Mouse (Mus musculus): ENCODE measurements around the gene Nol4l. TPM values are rescaled to one million over a fixed set of nuclear protein-coding genes. Genes with fewer than 3 reads are reported as not detected.

Nol4l gene
- total and polyA plus RNA-seq, 3 experiments = 3.5 to 4.4 (median 3.9) TPM

GRCm38 (mm10) chr2:153433859-153434258 lies 95.9 kb downstream of the Nol4l start:
- H3K36me3 ChIP-seq (ENCODE audit: control insufficient read depth, insufficient read depth, low read length) = no peaks in the 10 kb centered on the region
- no peak for TF ChIP-seq EP300 (IDR thresholded peaks at IDR 0.05; ENCODE audit: insufficient read depth, low read depth, low read length)
- TF ChIP-seq POLR2A (IDR thresholded peaks at IDR 0.05; ENCODE audit: insufficient read depth, low read depth, low read length) = no peak
- no peak for TF ChIP-seq CTCF (IDR thresholded peaks at IDR 0.05)
- no peak for DNase-seq
- no peak overlapping the region for H3K9ac ChIP-seq (ENCODE audit: low read depth, low read length)
- intact Hi-C loops (cut with DNase I) = no loop called here
- H3K27ac ChIP-seq = no peak overlapping the region
- no peaks in the 10 kb centered on the region for H3K79me2 ChIP-seq (replicated peaks; ENCODE audit: control insufficient read depth, insufficient read depth, low read length)
- no peak overlapping the region for H3K4me3 ChIP-seq
- H3K27me3 ChIP-seq (ENCODE audit: control insufficient read depth, insufficient read depth, low read length) = no peaks in the 10 kb centered on the region
- 62% methylated on average over 3 of the region's 3 CpGs for WGBS
- peaks cover 27% of the 10 kb centered on the region for H3K4me1 ChIP-seq (ENCODE audit: control insufficient read depth, insufficient read depth, low read length)

DNA sequence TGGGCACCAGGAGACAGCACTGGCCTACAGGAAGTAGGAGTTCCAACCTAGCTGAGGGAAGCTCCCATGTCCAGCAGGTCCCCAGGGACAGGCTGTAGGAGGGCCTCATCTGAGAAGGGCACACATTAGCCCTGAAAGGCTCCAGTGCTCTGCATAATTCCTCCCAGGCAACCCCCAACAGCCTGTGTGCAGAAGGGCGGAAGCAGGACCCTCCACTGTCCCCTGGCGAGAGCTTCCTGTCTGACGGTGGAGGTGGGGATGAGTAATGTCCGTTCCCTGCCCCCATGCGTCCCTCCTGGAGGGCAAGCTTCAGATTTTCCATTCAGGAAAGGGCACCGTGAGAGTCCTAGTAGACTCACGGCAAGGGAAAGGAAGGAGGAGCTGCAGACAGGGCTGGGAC lies 97.3 kb downstream of the Nol4l start:
- no peaks in the 10 kb centered on the region for H3K27me3 ChIP-seq (ENCODE audit: control insufficient read depth, insufficient read depth, low read length)
- DNase-seq = no peak

GRCm38 (mm10) chr2:153430571-153430970 lies 99.2 kb downstream of the Nol4l start:
- no peak overlapping the region for H3K27ac ChIP-seq
- no peaks in the 10 kb centered on the region for H3K79me2 ChIP-seq (replicated peaks; ENCODE audit: control insufficient read depth, insufficient read depth, low read length)
- H3K4me3 ChIP-seq = no peak overlapping the region
- H3K9ac ChIP-seq (ENCODE audit: low read depth, low read length) = no peak overlapping the region
- H3K36me3 ChIP-seq (ENCODE audit: control insufficient read depth, insufficient read depth, low read length) = no peaks in the 10 kb centered on the region
- TF ChIP-seq POLR2A (IDR thresholded peaks at IDR 0.05; ENCODE audit: insufficient read depth, low read depth, low read length) (no peak), EP300 (IDR thresholded peaks at IDR 0.05; ENCODE audit: insufficient read depth, low read depth, low read length) (no peak)
- WGBS = 87% methylated on average over 1 of the region's 1 CpGs
- DNase-seq = no peak
- no peaks in the 10 kb centered on the region for H3K27me3 ChIP-seq (ENCODE audit: control insufficient read depth, insufficient read depth, low read length)
- peaks cover 12% of the 10 kb centered on the region for H3K4me1 ChIP-seq (ENCODE audit: control insufficient read depth, insufficient read depth, low read length)
- intact Hi-C loops (cut with DNase I) = no loop called here

More for the DNA sequence above, 97.3 kb downstream of the Nol4l start:
- TF ChIP-seq EP300 (IDR thresholded peaks at IDR 0.05; ENCODE audit: insufficient read depth, low read depth, low read length) (no peak), POLR2A (IDR thresholded peaks at IDR 0.05; ENCODE audit: insufficient read depth, low read depth, low read length) (no peak), CTCF (IDR thresholded peaks at IDR 0.05) (no peak)
- peaks cover 27% of the 10 kb centered on the region for H3K4me1 ChIP-seq (ENCODE audit: control insufficient read depth, insufficient read depth, low read length)
- H3K36me3 ChIP-seq (ENCODE audit: control insufficient read depth, insufficient read depth, low read length) = no peaks in the 10 kb centered on the region
- no peak overlapping the region for H3K4me3 ChIP-seq
- intact Hi-C loops (cut with DNase I) = no loop called here
- 41% methylated on average over 7 of the region's 7 CpGs for WGBS
- no peaks in the 10 kb centered on the region for H3K79me2 ChIP-seq (replicated peaks; ENCODE audit: control insufficient read depth, insufficient read depth, low read length)
- no peak overlapping the region; the same call in 1 of the 2 replicates for H3K27ac ChIP-seq
- H3K9ac ChIP-seq (ENCODE audit: low read depth, low read length) = no peak overlapping the region

DNA sequence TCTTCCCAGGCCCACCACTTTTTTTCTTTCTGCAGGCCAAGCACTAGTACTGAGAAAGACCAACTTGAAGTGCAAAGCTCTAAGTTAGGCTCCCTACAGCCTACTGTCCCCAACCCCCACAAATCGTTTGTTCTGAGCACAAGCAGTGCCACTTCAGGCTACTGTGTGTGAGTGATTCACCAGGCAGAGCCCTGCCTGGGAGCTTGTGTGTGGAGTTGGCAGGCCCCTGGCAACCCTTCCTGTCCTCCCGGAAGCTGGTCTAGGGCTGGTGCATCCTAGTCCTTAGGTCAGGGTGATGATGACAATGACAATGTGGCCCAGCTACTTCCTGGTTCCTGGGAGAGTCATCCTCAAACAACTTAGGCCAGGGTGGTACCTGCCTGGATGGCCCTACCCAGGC lies 101.3 kb downstream of the Nol4l start:
- no peaks in the 10 kb centered on the region for H3K27me3 ChIP-seq (ENCODE audit: control insufficient read depth, insufficient read depth, low read length)
- no peaks in the 10 kb centered on the region for H3K36me3 ChIP-seq (ENCODE audit: control insufficient read depth, insufficient read depth, low read length)
- 25% methylated on average over 2 of the region's 2 CpGs for WGBS
- H3K4me3 ChIP-seq = no peak overlapping the region
- DNase-seq = no peak
- no peak overlapping the region for H3K9ac ChIP-seq (ENCODE audit: low read depth, low read length)
- no peak overlapping the region for H3K27ac ChIP-seq
- H3K79me2 ChIP-seq (replicated peaks; ENCODE audit: control insufficient read depth, insufficient read depth, low read length) = no peaks in the 10 kb centered on the region
- TF ChIP-seq CTCF (IDR thresholded peaks at IDR 0.05) (no peak), POLR2A (IDR thresholded peaks at IDR 0.05; ENCODE audit: insufficient read depth, low read depth, low read length) (no peak), EP300 (IDR thresholded peaks at IDR 0.05; ENCODE audit: insufficient read depth, low read depth, low read length) (no peak)
- H3K4me1 ChIP-seq (ENCODE audit: control insufficient read depth, insufficient read depth, low read length) = peaks cover 15% of the 10 kb centered on the region
- intact Hi-C loops (cut with DNase I) = no loop called here

DNA sequence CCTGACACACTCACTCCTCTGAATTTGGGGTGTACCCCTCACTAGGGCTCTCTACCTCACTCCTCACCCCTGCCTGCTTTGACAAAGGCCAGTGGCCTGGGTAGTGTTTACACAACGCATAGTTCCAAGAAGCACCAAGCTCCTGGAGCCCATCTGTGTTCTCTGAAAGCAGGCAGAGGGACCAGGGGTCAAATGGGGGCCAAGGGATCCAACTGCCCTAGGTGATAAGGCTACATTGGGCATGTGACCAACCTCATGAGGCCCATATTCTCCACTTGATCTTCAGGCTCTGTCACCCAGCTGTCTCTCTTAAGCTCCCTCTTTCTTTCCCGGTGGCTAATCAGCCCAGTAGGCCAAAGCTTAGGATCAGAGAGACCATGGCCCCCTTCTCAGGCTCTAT lies 102.8 kb downstream of the Nol4l start:
- intact Hi-C loops (cut with DNase I) = no loop called here
- TF ChIP-seq CTCF (IDR thresholded peaks at IDR 0.05) (no peak), EP300 (IDR thresholded peaks at IDR 0.05; ENCODE audit: insufficient read depth, low read depth, low read length) (no peak), POLR2A (IDR thresholded peaks at IDR 0.05; ENCODE audit: insufficient read depth, low read depth, low read length) (no peak)
- H3K4me1 ChIP-seq (ENCODE audit: control insufficient read depth, insufficient read depth, low read length) = peaks cover 13% of the 10 kb centered on the region
- no peaks in the 10 kb centered on the region for H3K79me2 ChIP-seq (replicated peaks; ENCODE audit: control insufficient read depth, insufficient read depth, low read length)
- DNase-seq = no peak
- H3K36me3 ChIP-seq (ENCODE audit: control insufficient read depth, insufficient read depth, low read length) = no peaks in the 10 kb centered on the region
- H3K27ac ChIP-seq = no peak overlapping the region
- H3K9ac ChIP-seq (ENCODE audit: low read depth, low read length) = no peak overlapping the region
- no peak overlapping the region for H3K4me3 ChIP-seq
- no peaks in the 10 kb centered on the region for H3K27me3 ChIP-seq (ENCODE audit: control insufficient read depth, insufficient read depth, low read length)
- WGBS = 60% methylated on average over 2 of the region's 2 CpGs

DNA sequence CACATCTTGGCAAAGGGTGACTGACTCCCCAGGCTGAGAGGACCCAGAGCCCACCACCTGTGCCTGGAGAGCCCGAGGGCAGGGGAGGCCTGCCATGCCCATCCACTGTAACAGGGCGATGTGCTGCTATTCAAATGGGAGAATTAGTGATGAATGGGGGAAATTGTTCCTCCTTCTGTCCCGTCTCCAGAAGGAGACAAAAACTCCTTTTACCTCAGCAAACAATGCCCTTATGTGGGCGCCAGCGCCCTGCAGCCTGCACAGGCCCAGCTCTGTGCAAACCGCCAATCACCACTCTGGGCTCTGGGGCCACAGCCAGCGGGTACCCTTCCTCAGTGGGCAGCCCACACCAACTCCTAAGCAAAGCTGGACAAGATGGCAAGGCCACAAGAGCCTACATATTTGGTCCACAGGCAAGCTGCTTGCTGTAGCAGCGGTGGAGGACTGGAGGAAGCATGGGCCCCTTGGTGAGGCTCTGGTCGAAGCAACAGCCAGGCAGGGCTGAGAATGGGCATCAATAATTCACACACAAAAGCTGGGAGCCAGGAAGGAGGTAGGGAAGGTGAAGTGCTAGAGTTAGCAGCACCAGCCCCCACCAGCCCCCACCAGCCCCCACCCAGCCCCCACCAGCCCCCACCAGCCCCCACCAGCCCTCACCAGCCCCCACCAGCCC lies 103.6 kb downstream of the Nol4l start:
- Histone ChIP-seq H3K9ac (ENCODE audit: low read depth, low read length) (no peak overlapping the region), H3K4me1 (ENCODE audit: control insufficient read depth, insufficient read depth, low read length) (peaks cover 13% of the 10 kb centered on the region), H3K4me3 (no peak overlapping the region), H3K36me3 (ENCODE audit: control insufficient read depth, insufficient read depth, low read length) (no peaks in the 10 kb centered on the region), H3K27me3 (ENCODE audit: control insufficient read depth, insufficient read depth, low read length) (no peaks in the 10 kb centered on the region), H3K79me2 (replicated peaks; ENCODE audit: control insufficient read depth, insufficient read depth, low read length) (no peaks in the 10 kb centered on the region), H3K27ac (no peak overlapping the region)
- 84% methylated on average over 9 of the region's 9 CpGs for WGBS
- TF ChIP-seq POLR2A (IDR thresholded peaks at IDR 0.05; ENCODE audit: insufficient read depth, low read depth, low read length) (no peak), CTCF (IDR thresholded peaks at IDR 0.05) (no peak), EP300 (IDR thresholded peaks at IDR 0.05; ENCODE audit: insufficient read depth, low read depth, low read length) (no peak)
- DNase-seq = no peak
- intact Hi-C loops (cut with DNase I) = no loop called here
